Mouse (Mus musculus) olfactory bulb, adult 2 months (tissue): ENCODE results near the gene Fignl1. TPM values are rescaled to one million over a fixed set of nuclear protein-coding genes. Genes with fewer than 3 reads are reported as not detected.

Experiments used
- H3K27ac ChIP-seq: fragments of 200-500 bp; 2 replicates; pipeline ENCODE4 v1.5.1; 2012; ENCODE audit warnings: low read depth, low read length; ENCODE audit not compliant: insufficient read depth
- H3K4me1 ChIP-seq: fragments of 200-500 bp; 2 replicates; pipeline ENCODE4 v1.6.1; 2012; ENCODE audit warnings: low read length; ENCODE audit not compliant: control insufficient read depth, insufficient read depth
- H3K4me3 ChIP-seq: fragments of 200-500 bp; 2 replicates; pipeline ENCODE4 v1.5.1; 2012; ENCODE audit warnings: mild to moderate bottlenecking, low read depth, low read length, moderate library complexity; ENCODE audit not compliant: insufficient read depth
- CTCF ChIP-seq: fragments of 200-500 bp; IDR thresholded peaks from 2 replicates; pipeline ENCODE4 v1.5.1; 2012; ENCODE audit warnings: low read depth, mild to moderate bottlenecking, low read length, moderate library complexity; ENCODE audit not compliant: insufficient read depth
- POLR2A ChIP-seq: fragments of 200-500 bp; IDR thresholded peaks from 2 replicates; pipeline ENCODE4 v1.6.1; 2012; ENCODE audit warnings: mild to moderate bottlenecking, low read depth, low read length, moderate library complexity; ENCODE audit not compliant: insufficient read depth
- WGBS: fragments of 180-500 bp; shearing (Covaris S2); methylation state at CpG from one replicate; pipeline ENCODE4 v1.1.7; 2018; 5-methylcytosine and 5-hydroxymethylcytosine counted together
- polyA plus RNA-seq: library from polyadenylated mRNA; stranded (reverse); fragments of >200 nt; gene quantifications from 2 replicates; pipeline ENCODE4 v1.2.4, GENCODE M21; 2012; ENCODE audit warnings: low replicate concordance; ENCODE audit not compliant: missing spikeins, insufficient read depth, insufficient read length

Gene Fignl1
- polyA plus RNA-seq, 1 experiment: not detected

DNA sequence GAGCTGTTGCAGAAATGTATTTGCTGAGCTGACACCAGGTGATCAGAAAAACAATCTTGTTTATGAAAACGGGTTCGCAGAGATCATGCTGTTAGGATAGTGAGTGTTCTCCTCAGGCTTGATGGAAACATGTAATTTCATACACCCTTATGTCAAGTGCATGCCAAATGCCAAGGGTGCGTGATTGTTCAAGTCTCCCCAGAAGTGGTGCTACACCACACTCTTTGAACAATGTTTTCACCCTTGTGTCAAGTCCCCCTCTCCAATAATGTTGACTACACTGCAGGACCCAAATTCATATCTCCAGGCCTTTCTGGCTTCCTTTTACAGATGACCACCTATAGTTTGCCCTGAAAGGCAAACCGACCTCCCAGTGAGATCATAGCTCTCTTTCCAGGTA is 39.7 kb upstream of the Fignl1 start:
- 89% methylated on average over 4 of the region's 4 CpGs for WGBS
- Histone ChIP-seq H3K27ac (no peak overlapping the region), H3K4me1 (peaks cover 5% of the 10 kb centered on the region; the same call in 1 of the 2 replicates), H3K4me3 (no peak overlapping the region)
- TF ChIP-seq POLR2A (no peak), CTCF (no peak)

DNA sequence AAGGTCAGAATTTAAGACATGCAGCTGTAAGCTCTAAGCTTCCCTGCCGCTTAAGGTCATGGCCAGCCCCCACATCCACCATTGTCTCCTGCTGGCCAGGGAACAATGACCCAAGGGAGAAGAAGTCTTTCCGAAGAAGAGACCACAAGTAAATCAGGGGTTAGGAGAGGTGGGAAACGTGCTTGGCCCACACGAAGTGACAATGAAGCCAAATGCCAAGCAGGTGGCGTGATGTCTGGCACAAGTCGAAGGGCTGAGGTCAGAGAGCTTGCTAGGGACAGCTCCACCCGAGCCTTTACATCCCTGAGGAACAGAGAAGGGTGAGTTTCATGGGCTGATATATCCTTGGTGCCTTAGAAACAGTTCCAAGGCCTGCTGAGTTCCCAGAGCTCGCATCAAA is 36.3 kb upstream of the Fignl1 start:
- H3K4me1 ChIP-seq: peaks cover 5% of the 10 kb centered on the region; the same call in 1 of the 2 replicates
- TF ChIP-seq CTCF (no peak), POLR2A (no peak)
- H3K4me3 ChIP-seq: no peak overlapping the region
- 0 out of 2 replicates have a peak overlapping the region, but pooled peaks have one; percentile 40 for H3K27ac ChIP-seq
- WGBS: 75% methylated on average over 8 of the region's 8 CpGs

DNA sequence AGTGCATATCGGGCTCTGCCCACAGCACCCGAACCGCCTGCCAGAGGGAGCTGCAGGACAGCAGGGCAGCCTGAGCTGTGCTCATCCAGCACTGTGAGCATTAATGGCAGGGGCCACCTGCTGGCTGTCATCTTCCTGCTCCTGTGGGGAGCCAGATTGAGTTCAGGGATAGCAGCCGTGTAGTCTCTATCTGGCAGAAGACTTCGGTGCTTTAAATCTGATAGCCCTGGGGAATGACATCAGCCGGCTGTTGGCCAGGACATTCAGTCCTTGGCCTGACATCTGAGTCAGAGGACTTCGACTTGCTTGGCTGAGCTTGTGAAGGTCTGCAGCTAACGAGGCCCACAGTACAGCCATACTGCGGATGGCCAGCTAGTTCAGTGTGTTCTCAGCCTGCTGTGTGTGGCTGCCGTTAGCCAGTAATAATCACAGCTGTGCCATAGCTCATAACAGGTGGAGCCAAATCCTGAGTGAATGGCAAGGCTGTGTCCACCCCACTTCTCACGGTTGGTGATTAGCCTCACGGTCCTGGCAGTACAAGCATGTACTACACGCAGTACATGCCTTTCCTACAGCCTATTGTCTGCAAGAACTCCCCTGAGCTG is 35.7 kb upstream of the Fignl1 start:
- H3K4me3 ChIP-seq: no peak overlapping the region
- TF ChIP-seq POLR2A (no peak), CTCF (no peak)
- H3K4me1 ChIP-seq: peaks cover 5% of the 10 kb centered on the region; the same call in 1 of the 2 replicates
- 56% methylated on average over 13 of the region's 13 CpGs for WGBS
- H3K27ac ChIP-seq: 0 out of 2 replicates have a peak overlapping the region, but pooled peaks have one; percentile 40

DNA sequence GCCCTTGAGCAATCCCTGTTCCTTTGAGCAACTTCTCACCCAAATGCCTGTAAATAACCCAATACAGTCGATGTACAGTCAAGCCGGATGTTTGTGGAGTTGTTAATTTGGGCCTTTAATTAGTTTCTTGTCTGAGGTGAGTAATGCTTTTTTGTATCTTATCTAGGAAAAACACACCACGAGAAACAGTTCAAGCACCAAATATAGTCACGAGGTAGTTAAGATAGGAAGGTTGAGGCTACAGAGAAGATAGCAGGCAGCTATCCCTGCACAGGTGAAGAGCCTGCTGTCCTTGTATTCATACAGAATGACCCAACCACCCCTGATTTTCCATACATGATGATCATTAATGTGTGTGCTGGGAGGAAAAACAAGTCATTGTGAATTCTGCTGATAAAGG is 32.8 kb upstream of the Fignl1 start:
- no peak for TF ChIP-seq CTCF
- TF ChIP-seq POLR2A: no peak
- no peak overlapping the region for H3K4me3 ChIP-seq
- H3K27ac ChIP-seq: no peak overlapping the region
- WGBS: 57% methylated on average over 4 of the region's 4 CpGs
- H3K4me1 ChIP-seq: peaks cover 5% of the 10 kb centered on the region; the same call in 1 of the 2 replicates

DNA sequence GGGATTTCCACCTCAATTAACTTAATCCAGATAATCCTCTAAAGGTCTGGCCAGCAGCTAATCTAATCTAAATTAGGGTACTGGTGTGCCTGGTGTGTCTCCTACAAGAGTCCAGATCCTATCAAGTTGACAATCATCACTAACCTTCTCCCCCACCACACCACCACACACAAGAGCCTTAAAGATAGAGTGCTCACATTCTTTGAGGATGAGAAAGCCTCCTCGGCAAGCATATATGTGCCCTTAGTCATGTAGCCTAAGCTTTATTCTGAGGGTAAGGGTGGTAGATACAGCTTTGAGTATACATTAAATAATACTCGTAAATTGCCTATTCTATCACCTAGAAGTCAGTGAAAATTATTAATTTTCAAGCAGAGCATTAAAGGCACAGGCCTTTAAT is 32.0 kb upstream of the Fignl1 start:
- 91% methylated on average over 2 of the region's 2 CpGs for WGBS
- H3K4me1 ChIP-seq: peaks cover 5% of the 10 kb centered on the region; the same call in 1 of the 2 replicates
- TF ChIP-seq POLR2A (no peak), CTCF (no peak)
- H3K4me3 ChIP-seq: no peak overlapping the region
- no peak overlapping the region for H3K27ac ChIP-seq

DNA sequence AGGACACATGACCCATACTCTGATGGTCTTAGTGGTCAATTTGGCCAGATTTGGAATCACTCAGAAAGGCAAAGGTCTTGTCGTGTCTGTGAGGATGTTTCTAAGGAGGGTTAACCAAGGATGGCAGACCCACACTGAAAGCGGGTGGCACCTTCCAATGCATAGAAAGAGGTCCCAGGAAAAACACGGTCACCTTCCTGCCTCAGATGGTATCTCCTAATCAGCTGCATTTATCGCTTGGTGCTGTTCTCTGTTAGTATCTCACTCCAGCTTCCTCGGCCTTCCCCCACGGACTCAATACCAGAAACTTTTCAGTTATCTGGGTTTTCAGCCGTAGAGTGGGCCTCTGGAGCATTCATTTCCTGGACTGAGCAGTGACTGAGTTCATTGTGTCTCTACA is 31.1 kb upstream of the Fignl1 start:
- WGBS: 98% methylated on average over 7 of the region's 7 CpGs
- no peak for TF ChIP-seq CTCF
- no peak for TF ChIP-seq POLR2A
- Histone ChIP-seq H3K27ac (no peak overlapping the region), H3K4me1 (peaks cover 5% of the 10 kb centered on the region; the same call in 1 of the 2 replicates), H3K4me3 (no peak overlapping the region)

DNA sequence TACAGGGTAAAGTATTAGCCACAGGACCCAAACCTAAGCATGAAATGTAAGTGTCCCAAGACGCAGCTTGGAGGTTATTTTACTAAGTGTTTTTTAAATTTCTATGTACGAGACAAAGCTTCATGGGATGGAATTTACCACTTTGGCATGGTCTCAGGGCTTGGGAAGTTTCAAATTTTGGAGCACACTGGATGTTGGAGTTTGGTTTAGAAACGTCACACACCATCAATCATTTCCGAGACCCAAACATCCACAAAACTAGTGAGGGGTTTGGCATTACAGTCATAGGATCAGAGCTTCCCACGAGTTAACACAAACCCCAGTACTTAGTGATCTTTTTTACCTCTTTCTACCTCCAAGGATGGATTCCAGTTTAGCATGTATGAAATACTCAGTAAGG is 28.6 kb upstream of the Fignl1 start:
- no peak for TF ChIP-seq POLR2A
- no peak for TF ChIP-seq CTCF
- H3K27ac ChIP-seq: no peak overlapping the region
- H3K4me3 ChIP-seq: no peak overlapping the region
- H3K4me1 ChIP-seq: no peaks in the 10 kb centered on the region
- WGBS: 95% methylated on average over 5 of the region's 5 CpGs

DNA sequence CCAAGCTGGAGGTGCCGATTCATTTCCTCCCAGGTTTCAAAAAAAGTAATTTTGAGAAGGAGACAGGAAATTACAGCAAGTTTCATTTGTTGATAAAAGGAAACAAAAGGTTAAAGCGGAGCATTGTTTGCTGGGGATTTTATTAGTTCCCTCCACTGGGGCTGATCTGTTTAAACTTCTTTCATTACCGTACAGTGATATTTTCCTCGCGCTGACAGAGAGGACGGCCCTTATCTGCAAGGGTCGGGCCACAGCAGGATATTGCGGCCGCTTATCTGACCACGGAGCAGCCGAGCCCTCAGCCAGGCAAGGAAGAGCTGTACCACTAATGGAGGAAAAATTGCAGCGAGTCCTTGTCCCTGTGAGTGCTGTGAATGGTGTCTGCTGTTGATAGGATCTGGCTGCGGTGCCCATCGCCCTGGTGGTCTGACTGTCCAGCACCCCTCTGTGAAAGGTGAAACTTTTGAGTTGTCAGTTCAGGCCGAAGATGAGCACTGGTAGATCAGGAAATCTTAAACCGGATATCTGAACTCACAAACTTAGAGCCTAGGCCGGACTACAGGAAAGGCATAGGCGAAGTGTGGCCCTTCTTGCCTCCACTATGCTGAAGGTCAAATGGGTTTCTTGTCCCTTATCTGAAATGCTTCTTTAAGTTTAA is 28.1 kb upstream of the Fignl1 start:
- Histone ChIP-seq H3K27ac (no peak overlapping the region), H3K4me3 (no peak overlapping the region), H3K4me1 (no peaks in the 10 kb centered on the region)
- WGBS: 73% methylated on average over 18 of the region's 18 CpGs
- TF ChIP-seq CTCF: no peak
- TF ChIP-seq POLR2A: no peak

DNA sequence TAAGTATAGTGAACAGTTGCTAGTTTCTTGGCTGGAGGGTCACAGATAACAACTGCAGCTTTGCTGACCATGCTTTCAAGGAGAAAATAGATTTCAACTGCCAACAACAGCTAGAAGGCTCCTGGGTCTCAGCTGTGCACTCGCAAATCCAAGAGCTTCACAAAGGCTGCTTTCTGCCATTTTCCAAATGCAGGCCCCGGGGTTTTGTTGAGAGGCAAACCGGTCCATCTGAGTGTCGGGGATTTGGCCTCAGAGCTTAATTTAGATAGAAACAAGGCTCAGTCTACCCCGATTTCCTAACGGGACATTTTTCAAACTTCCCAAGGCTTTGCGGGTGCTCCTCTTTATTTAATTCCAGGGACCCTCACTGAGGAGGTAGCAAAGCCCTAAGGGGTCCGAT is 27.5 kb upstream of the Fignl1 start:
- TF ChIP-seq CTCF: no peak
- no peak for TF ChIP-seq POLR2A
- Histone ChIP-seq H3K27ac (no peak overlapping the region), H3K4me3 (no peak overlapping the region), H3K4me1 (no peaks in the 10 kb centered on the region)
- WGBS: 57% methylated on average over 8 of the region's 8 CpGs
